9 mouse cellular contexts compared by ENCODE assay signal in the genomic region with DNA sequence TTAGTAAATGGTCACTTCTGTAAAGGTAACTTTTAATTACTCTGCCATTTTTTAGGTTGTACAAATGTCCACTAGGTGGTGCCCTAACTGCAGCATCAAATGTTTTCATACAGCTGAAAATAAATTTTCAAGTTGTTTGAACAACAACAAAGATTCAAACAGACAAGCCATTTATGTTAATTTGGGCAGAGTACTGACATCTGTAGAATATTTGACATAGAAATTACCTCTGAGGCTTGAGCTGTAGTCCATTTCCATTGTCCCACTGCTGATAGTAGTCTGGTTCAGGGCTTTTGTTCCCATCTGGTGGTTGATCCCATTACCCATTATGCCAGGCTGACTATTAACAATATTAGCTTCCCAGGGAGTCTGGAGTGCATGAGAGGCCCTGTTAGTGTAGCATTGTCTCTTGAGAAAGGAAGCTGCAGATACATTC.
DNase-seq lines count a peak whose midpoint lies in the region; TF ChIP-seq lines count a peak whose summit lies in the region.
"Had no signal": no experiment of that assay in that cellular context is flagged by ENCODE, and none has a peak within 500 bp of the region (broad histone marks: within the 10 kb centered on the region; RNA-seq: fewer than 3 reads in every experiment).

No protein-coding gene starts in this region.

- no peaks in the 10 kb centered on the region for H3K27me3 ChIP-seq in thymus, adult 2 months (ENCODE audit: control insufficient read depth, insufficient read depth, low read length)
- H3K27me3 ChIP-seq in hindbrain, embryonic 10.5 days (ENCODE audit: insufficient read depth, poor library complexity, severe bottlenecking): no peaks in the 10 kb centered on the region
- H3K27me3 ChIP-seq: neural tube, embryonic 13.5 days had no signal

- no peak for TF ChIP-seq POLR2A in thymus, adult 2 months (IDR thresholded peaks at IDR 0.05; ENCODE audit: control insufficient read depth, extremely low read depth, insufficient read depth, low read length, poor library complexity)

- TF ChIP-seq CTCF in gastrocnemius, adult 2 months (IDR thresholded peaks at IDR 0.05): peak; percentile 89
- no peak for TF ChIP-seq CTCF in thymus, adult 2 months (IDR thresholded peaks at IDR 0.05; ENCODE audit: borderline replicate concordance, control insufficient read depth, extremely low read depth, insufficient read depth, low read length, poor library complexity)

- H3K4me1 ChIP-seq in thymus, adult 2 months (replicated peaks; ENCODE audit: control insufficient read depth, insufficient read depth, low read length): peaks cover 5% of the 10 kb centered on the region; the same call in 1 of the 2 replicates
- H3K4me1 ChIP-seq in hindbrain, embryonic 10.5 days (replicated peaks): peaks cover 17% of the 10 kb centered on the region

- H3K4me3 ChIP-seq in gastrocnemius, adult 2 months: no peak overlapping the region
- no peak overlapping the region for H3K4me3 ChIP-seq in thymus, adult 2 months (ENCODE audit: control insufficient read depth, insufficient read depth, low read length)
- H3K4me3 ChIP-seq in hindbrain, embryonic 10.5 days: no peak overlapping the region
- H3K4me3 ChIP-seq: neural tube, embryonic 13.5 days had no signal

- no peak for DNase-seq in gastrocnemius, adult 2 months
- no peak for DNase-seq in gastrocnemius, postnatal 10 days
- peak; percentile 31 for DNase-seq in thymus, postnatal 14 days
- DNase-seq in thymus, adult 2 months: no peak
- DNase-seq in hindbrain, embryonic 10.5 days (ENCODE audit: low spot score): peak; percentile 27
- DNase-seq in spleen, postnatal 4 days (ENCODE audit: low spot score in 2 of 2): no peak
- DNase-seq in frontal cortex, postnatal 14 days (ENCODE audit: low spot score in 2 of 2): no peak
- no peak for DNase-seq in yolk sac, embryonic 10.5 days (ENCODE audit: low spot score)

- no peaks in the 10 kb centered on the region for H3K9me3 ChIP-seq in hindbrain, embryonic 10.5 days
- H3K9me3 ChIP-seq: neural tube, embryonic 13.5 days had no signal

- H3K27ac ChIP-seq in gastrocnemius, adult 2 months: no peak overlapping the region
- no peak overlapping the region for H3K27ac ChIP-seq in thymus, adult 2 months (ENCODE audit: control insufficient read depth, insufficient read depth, low read length)
- H3K27ac ChIP-seq in hindbrain, embryonic 10.5 days: no peak overlapping the region
- H3K27ac ChIP-seq: neural tube, embryonic 13.5 days had no signal

- intact Hi-C loops in gastrocnemius, adult 2 months (cut with DNase I): no loop called here

- H3K36me3 ChIP-seq in thymus, adult 2 months (ENCODE audit: control insufficient read depth, insufficient read depth, low read length): no peaks in the 10 kb centered on the region
- H3K36me3 ChIP-seq in hindbrain, embryonic 10.5 days: no peaks in the 10 kb centered on the region
- H3K36me3 ChIP-seq: neural tube, embryonic 13.5 days had no signal

Comparison
In these comparisons a context has a peak if more than half of its experiments do, and no peak if none do; other contexts are left out.
1. DNase-seq: peak in thymus, postnatal 14 days (single experiment) and hindbrain, embryonic 10.5 days (single experiment); none in gastrocnemius, adult 2 months (single experiment), gastrocnemius, postnatal 10 days (single experiment), thymus, adult 2 months (single experiment), spleen, postnatal 4 days (0 of 2), frontal cortex, postnatal 14 days (0 of 2) and yolk sac, embryonic 10.5 days (single experiment).